Mouse (Mus musculus): ENCODE measurements around the gene Fam110c. TPM values are rescaled to one million over a fixed set of nuclear protein-coding genes. Genes with fewer than 3 reads are reported as not detected.

Fam110c gene
- total and polyA plus RNA-seq, 3 experiments, result 0.16 to 1.9 TPM; not detected in 1

GRCm38 (mm10) chr12:31080890-31081554, 7.4 kb downstream of the Fam110c start:
- no peaks in the 10 kb centered on the region for H3K9me3 ChIP-seq (replicated peaks)
- no peak overlapping the region for H3K4me3 ChIP-seq (ENCODE audit: low read depth, low read length)
- H3K36me3 ChIP-seq (replicated peaks), result no peaks in the 10 kb centered on the region
- no peaks in the 10 kb centered on the region for H3K27me3 ChIP-seq (ENCODE audit: insufficient read depth, low read length)
- H3K4me1 ChIP-seq (ENCODE audit: insufficient read depth, low read depth, low read length), result no peaks in the 10 kb centered on the region
- no peak for TF ChIP-seq POLR2AphosphoS5 (IDR thresholded peaks at IDR 0.05; ENCODE audit: insufficient replicate concordance, low read depth, low read length)
- TF ChIP-seq GATA1 (IDR thresholded peaks at IDR 0.05; ENCODE audit: borderline replicate concordance, low read length), result no peak
- no peak for TF ChIP-seq CTCF (IDR thresholded peaks at IDR 0.05; ENCODE audit: low read depth, low read length)
- no peak for TF ChIP-seq TAL1 (conservative IDR thresholded peaks at IDR 0.05; ENCODE audit: low read depth, low read length)
- TF ChIP-seq GATA2 (IDR thresholded peaks at IDR 0.05; ENCODE audit: borderline replicate concordance, low read depth, low read length), result no peak
- DNase-seq (ENCODE audit: low spot score) (no peak), ATAC-seq (ENCODE audit: extremely low read depth, insufficient number of reproducible peaks, low FRiP score, poor library complexity, severe bottlenecking) (no peak)

GRCm38 (mm10) chr12:31083007-31083406, 9.3 kb downstream of the Fam110c start:
- no peak for DNase-seq (ENCODE audit: low spot score)
- no peak for TF ChIP-seq GATA2 (IDR thresholded peaks at IDR 0.05; ENCODE audit: borderline replicate concordance, low read depth, low read length)
- TF ChIP-seq GATA1 (IDR thresholded peaks at IDR 0.05; ENCODE audit: borderline replicate concordance, low read length), result no peak
- TF ChIP-seq POLR2AphosphoS5 (IDR thresholded peaks at IDR 0.05; ENCODE audit: insufficient replicate concordance, low read depth, low read length), result no peak
- TF ChIP-seq TAL1 (conservative IDR thresholded peaks at IDR 0.05; ENCODE audit: low read depth, low read length), result no peak
- no peak for TF ChIP-seq CTCF (IDR thresholded peaks at IDR 0.05; ENCODE audit: low read depth, low read length)
- Histone ChIP-seq H3K9me3 (replicated peaks) (no peaks in the 10 kb centered on the region), H3K36me3 (replicated peaks) (no peaks in the 10 kb centered on the region), H3K27me3 (ENCODE audit: insufficient read depth, low read length) (no peaks in the 10 kb centered on the region), H3K4me3 (ENCODE audit: low read depth, low read length) (no peak overlapping the region), H3K4me1 (ENCODE audit: insufficient read depth, low read depth, low read length) (no peaks in the 10 kb centered on the region)
- ATAC-seq (ENCODE audit: extremely low read depth, insufficient number of reproducible peaks, low FRiP score, poor library complexity, severe bottlenecking), result no peak

GRCm38 (mm10) chr12:31083407-31083806, 9.7 kb downstream of the Fam110c start:
- no peak for ATAC-seq (ENCODE audit: extremely low read depth, insufficient number of reproducible peaks, low FRiP score, poor library complexity, severe bottlenecking)
- Histone ChIP-seq H3K36me3 (replicated peaks) (no peaks in the 10 kb centered on the region), H3K9me3 (replicated peaks) (no peaks in the 10 kb centered on the region), H3K27me3 (ENCODE audit: insufficient read depth, low read length) (no peaks in the 10 kb centered on the region), H3K4me1 (ENCODE audit: insufficient read depth, low read depth, low read length) (no peaks in the 10 kb centered on the region), H3K4me3 (ENCODE audit: low read depth, low read length) (no peak overlapping the region)
- no peak for DNase-seq (ENCODE audit: low spot score)
- TF ChIP-seq GATA2 (IDR thresholded peaks at IDR 0.05; ENCODE audit: borderline replicate concordance, low read depth, low read length) (no peak), CTCF (IDR thresholded peaks at IDR 0.05; ENCODE audit: low read depth, low read length) (no peak), TAL1 (conservative IDR thresholded peaks at IDR 0.05; ENCODE audit: low read depth, low read length) (no peak), GATA1 (IDR thresholded peaks at IDR 0.05; ENCODE audit: borderline replicate concordance, low read length) (no peak), POLR2AphosphoS5 (IDR thresholded peaks at IDR 0.05; ENCODE audit: insufficient replicate concordance, low read depth, low read length) (no peak)

DNA sequence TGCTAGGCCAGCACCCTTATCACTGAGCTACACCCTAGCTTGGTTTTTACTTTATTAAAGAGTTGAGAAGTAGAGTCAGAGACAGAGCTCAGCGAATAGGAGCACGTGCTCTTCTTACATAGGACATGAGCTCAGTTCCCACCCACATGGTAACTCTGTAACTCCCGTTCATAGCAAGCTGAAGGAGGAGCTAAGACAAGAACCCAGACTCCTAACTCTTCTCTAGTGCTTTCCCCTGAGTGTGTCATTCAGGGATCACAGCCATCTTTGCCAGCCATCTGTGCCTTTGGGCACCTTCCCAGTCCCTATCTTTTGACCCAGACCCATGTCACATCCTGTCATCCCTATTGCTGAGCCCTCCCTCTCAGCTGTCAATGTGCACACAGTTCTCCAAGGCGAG, 13.4 kb downstream of the Fam110c start:
- DNase-seq (ENCODE audit: low spot score), result no peak

DNA sequence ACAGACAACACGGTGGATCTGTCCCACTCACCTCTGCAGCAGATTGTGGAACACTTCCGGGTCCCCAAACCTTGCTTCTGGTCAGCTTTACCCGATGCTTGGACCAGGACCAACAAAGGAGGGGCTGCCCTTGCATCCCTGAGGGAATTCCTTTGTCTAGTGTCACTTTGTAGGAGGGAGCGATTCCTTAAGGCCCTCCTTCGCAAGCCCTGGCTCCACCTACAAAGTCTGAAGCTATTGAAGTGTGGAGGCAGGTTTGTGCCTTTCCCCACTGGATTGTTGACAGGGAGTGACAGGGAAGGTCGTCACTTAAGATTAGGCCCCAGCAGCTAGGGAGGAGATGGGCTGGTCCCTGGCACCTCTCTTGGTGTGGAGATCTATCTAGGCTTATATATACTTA, 16.7 kb downstream of the Fam110c start:
- no peaks in the 10 kb centered on the region for H3K4me1 ChIP-seq (ENCODE audit: insufficient read depth, low read depth, low read length)
- DNase-seq (ENCODE audit: low spot score) (no peak), ATAC-seq (ENCODE audit: extremely low read depth, insufficient number of reproducible peaks, low FRiP score, poor library complexity, severe bottlenecking) (no peak)
- no peaks in the 10 kb centered on the region for H3K36me3 ChIP-seq (replicated peaks)
- no peak overlapping the region for H3K4me3 ChIP-seq (ENCODE audit: low read depth, low read length)
- no peaks in the 10 kb centered on the region for H3K27me3 ChIP-seq (ENCODE audit: insufficient read depth, low read length)
- TF ChIP-seq GATA1 (IDR thresholded peaks at IDR 0.05; ENCODE audit: borderline replicate concordance, low read length) (no peak), GATA2 (IDR thresholded peaks at IDR 0.05; ENCODE audit: borderline replicate concordance, low read depth, low read length) (no peak), POLR2AphosphoS5 (IDR thresholded peaks at IDR 0.05; ENCODE audit: insufficient replicate concordance, low read depth, low read length) (no peak), TAL1 (conservative IDR thresholded peaks at IDR 0.05; ENCODE audit: low read depth, low read length) (no peak), CTCF (IDR thresholded peaks at IDR 0.05; ENCODE audit: low read depth, low read length) (no peak)
- no peaks in the 10 kb centered on the region for H3K9me3 ChIP-seq (replicated peaks)

More for the DNA sequence above, 13.4 kb downstream of the Fam110c start:
- no peak for ATAC-seq (ENCODE audit: extremely low read depth, insufficient number of reproducible peaks, low FRiP score, poor library complexity, severe bottlenecking)
- no peak for TF ChIP-seq GATA1 (IDR thresholded peaks at IDR 0.05; ENCODE audit: borderline replicate concordance, low read length)
- TF ChIP-seq POLR2AphosphoS5 (IDR thresholded peaks at IDR 0.05; ENCODE audit: insufficient replicate concordance, low read depth, low read length), result no peak
- TF ChIP-seq GATA2 (IDR thresholded peaks at IDR 0.05; ENCODE audit: borderline replicate concordance, low read depth, low read length), result no peak
- no peak for TF ChIP-seq CTCF (IDR thresholded peaks at IDR 0.05; ENCODE audit: low read depth, low read length)
- TF ChIP-seq TAL1 (conservative IDR thresholded peaks at IDR 0.05; ENCODE audit: low read depth, low read length), result no peak
- no peak overlapping the region for H3K4me3 ChIP-seq (ENCODE audit: low read depth, low read length)
- H3K36me3 ChIP-seq (replicated peaks), result no peaks in the 10 kb centered on the region
- H3K27me3 ChIP-seq (ENCODE audit: insufficient read depth, low read length), result no peaks in the 10 kb centered on the region
- no peaks in the 10 kb centered on the region for H3K9me3 ChIP-seq (replicated peaks)
- no peaks in the 10 kb centered on the region for H3K4me1 ChIP-seq (ENCODE audit: insufficient read depth, low read depth, low read length)

GRCm38 (mm10) chr12:31090882-31091640, 17.4 kb downstream of the Fam110c start:
- TF ChIP-seq TAL1 (conservative IDR thresholded peaks at IDR 0.05; ENCODE audit: low read depth, low read length), result no peak
- no peak for TF ChIP-seq GATA2 (IDR thresholded peaks at IDR 0.05; ENCODE audit: borderline replicate concordance, low read depth, low read length)
- no peak for TF ChIP-seq GATA1 (IDR thresholded peaks at IDR 0.05; ENCODE audit: borderline replicate concordance, low read length)
- DNase-seq (ENCODE audit: low spot score), result no peak
- ATAC-seq (ENCODE audit: extremely low read depth, insufficient number of reproducible peaks, low FRiP score, poor library complexity, severe bottlenecking), result no peak
- no peaks in the 10 kb centered on the region for H3K9me3 ChIP-seq (replicated peaks)
- no peaks in the 10 kb centered on the region for H3K4me1 ChIP-seq (ENCODE audit: insufficient read depth, low read depth, low read length)
- H3K4me3 ChIP-seq (ENCODE audit: low read depth, low read length), result no peak overlapping the region
- no peaks in the 10 kb centered on the region for H3K27me3 ChIP-seq (ENCODE audit: insufficient read depth, low read length)
- no peaks in the 10 kb centered on the region for H3K36me3 ChIP-seq (replicated peaks)
